Mouse (Mus musculus) heart, postnatal 0 days (tissue): Measurements from ENCODE around the gene Tmem170. TPM values are rescaled to one million over a fixed set of nuclear protein-coding genes. Genes with fewer than 3 reads are reported as not detected.

Source experiments
- ATAC-seq: fragments of 200-750 bp; cut with Nextera tagmentation; 2 replicates; pipeline ENCODE4 v1.8.0; 2017; ENCODE audit warnings: low read depth, moderate number of reproducible peaks, moderate library complexity; ENCODE audit not compliant: insufficient read depth
- DNase-seq: peaks from one replicate; pipeline ENCODE4 v3.0.0-alpha.2; 2016; ENCODE audit warnings: low spot score
- H3K27ac ChIP-seq: fragments of 300-500 bp; sonication (generic); 2 replicates; pipeline ENCODE4 v1.5.1; 2014; ENCODE audit warnings: low read depth, mild to moderate bottlenecking
- H3K27me3 ChIP-seq: fragments of 300-500 bp; sonication (generic); 2 replicates; pipeline ENCODE4 v1.6.1; 2014; ENCODE audit warnings: low read length, mixed read lengths; ENCODE audit not compliant: control insufficient read depth, insufficient read depth
- H3K36me3 ChIP-seq: fragments of 300-500 bp; sonication (generic); replicated peaks from 2 replicates; pipeline ENCODE4 v1.6.1; 2014; ENCODE audit warnings: low read length, mixed read lengths; ENCODE audit not compliant: control insufficient read depth, insufficient read depth
- H3K4me1 ChIP-seq: fragments of 300-500 bp; sonication (generic); 2 replicates; pipeline ENCODE4 v1.6.1; 2014; ENCODE audit warnings: antibody characterized with exemption; ENCODE audit not compliant: control insufficient read depth, insufficient read depth
- H3K4me2 ChIP-seq: fragments of 300-500 bp; sonication (generic); 2 replicates; pipeline ENCODE4 v1.6.1; 2014; ENCODE audit warnings: low read depth, mild to moderate bottlenecking, low read length, moderate library complexity
- H3K4me3 ChIP-seq: fragments of 300-500 bp; sonication (generic); 2 replicates; pipeline ENCODE4 v1.5.1; 2014; ENCODE audit warnings: low read depth, low read length
- H3K9ac ChIP-seq: fragments of 300-500 bp; sonication (generic); replicated peaks from 2 replicates; pipeline ENCODE4 v1.6.1; 2014; ENCODE audit warnings: low read depth, low read length, mixed read lengths
- H3K9me3 ChIP-seq: fragments of 300-500 bp; sonication (generic); replicated peaks from 2 replicates; pipeline ENCODE4 v1.6.1; 2016; ENCODE audit warnings: low read length; ENCODE audit not compliant: control insufficient read depth
- CTCF ChIP-seq: IDR thresholded peaks from 2 replicates; pipeline ENCODE4 v1.5.1; 2016; ENCODE audit warnings: antibody characterized with exemption, control low read depth, low read depth
- EP300 ChIP-seq: IDR thresholded peaks from 2 replicates; pipeline ENCODE4 v1.6.1; 2016; ENCODE audit warnings: antibody characterized with exemption, low read depth
- WGBS: fragments of 180-500 bp; shearing (Covaris S2); extraction: QIAGEN DNeasy Blood & Tissue Kit; methylation state at CpG from one replicate; pipeline ENCODE4 v1.1.7; 2014; 5-methylcytosine and 5-hydroxymethylcytosine counted together
- polyA plus RNA-seq: library from polyadenylated mRNA; unstranded; fragments of >200 nt; fragmentation: Nextera tagmentation; extraction: Ambion mirVana; gene quantifications from 2 replicates; pipeline ENCODE4 v1.2.1, GENCODE M21; 2015
- total RNA-seq: library from RNA; depleted of rRNA; stranded (reverse); fragments of >200 nt; gene quantifications from 2 replicates; pipeline ENCODE4 v1.2.3, GENCODE M21; 2014; ENCODE audit warnings: low replicate concordance; rRNA removed

Gene Tmem170
- total and polyA plus RNA-seq, 2 experiments from 2014 or later = 2.5 to 3.3 TPM

DNA sequence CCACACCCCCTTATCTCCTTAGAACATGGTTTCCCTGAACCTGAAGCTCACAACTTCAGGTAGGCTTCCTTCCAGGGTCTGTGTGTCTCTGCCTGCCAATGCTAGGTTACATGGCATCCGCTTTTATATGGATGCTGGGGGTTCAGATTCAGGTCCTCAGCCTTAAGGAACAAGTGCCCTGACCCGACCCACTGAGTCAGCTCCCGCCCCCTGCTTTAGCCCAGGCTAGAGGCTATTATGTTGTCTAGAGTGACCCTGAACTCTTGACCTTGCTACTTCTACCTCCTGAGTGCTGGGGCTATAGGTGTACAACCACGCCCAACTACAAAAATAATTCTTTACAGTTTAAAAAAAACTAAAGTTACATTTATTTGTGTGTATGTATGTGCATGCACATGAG, 61.5 kb downstream of the Tmem170 start:
- Histone ChIP-seq H3K9me3 (no peaks in the 10 kb centered on the region), H3K9ac (no peak overlapping the region), H3K27me3 (no peaks in the 10 kb centered on the region), H3K27ac (no peak overlapping the region), H3K4me3 (no peak overlapping the region), H3K4me1 (peaks cover 13% of the 10 kb centered on the region), H3K36me3 (peaks cover 16% of the 10 kb centered on the region; the same call in 1 of the 2 replicates), H3K4me2 (no peak overlapping the region)
- ATAC-seq = no peak
- no peak for DNase-seq
- WGBS = 90% methylated on average over 4 of the region's 4 CpGs
- TF ChIP-seq CTCF = no peak
- no peak for TF ChIP-seq EP300

DNA sequence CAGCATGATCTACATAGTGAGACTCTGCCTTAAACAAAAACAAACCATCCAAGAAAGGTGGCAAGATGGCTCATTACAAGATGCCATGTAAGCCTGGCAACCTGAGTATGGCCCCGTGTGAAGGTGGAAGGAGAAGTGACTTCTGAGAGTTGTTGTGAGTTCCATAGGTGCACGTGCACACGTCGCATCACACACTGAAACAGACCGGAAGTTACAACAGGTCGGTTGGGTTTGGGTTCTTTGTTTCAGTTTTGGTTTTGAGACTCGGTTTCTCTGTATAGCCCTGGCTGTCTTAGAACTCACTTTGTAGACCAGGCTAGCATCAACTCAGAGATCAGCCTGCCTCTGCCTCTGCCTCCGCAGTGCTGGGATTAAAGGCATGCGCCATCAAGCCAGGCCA, 62.7 kb downstream of the Tmem170 start:
- DNase-seq = no peak

More for the DNA sequence above, 62.7 kb downstream of the Tmem170 start:
- no peaks in the 10 kb centered on the region for H3K9me3 ChIP-seq
- no peak overlapping the region for H3K4me2 ChIP-seq
- no peak overlapping the region for H3K9ac ChIP-seq
- H3K36me3 ChIP-seq = peaks cover 12% of the 10 kb centered on the region; the same call in 1 of the 2 replicates
- TF ChIP-seq CTCF = no peak
- no peak for TF ChIP-seq EP300
- ATAC-seq = no peak
- H3K27ac ChIP-seq = no peak overlapping the region
- H3K4me3 ChIP-seq = no peak overlapping the region
- H3K27me3 ChIP-seq = no peaks in the 10 kb centered on the region
- WGBS = 94% methylated on average over 9 of the region's 9 CpGs
- H3K4me1 ChIP-seq = peaks cover 12% of the 10 kb centered on the region

Other genes with a start within 250 kb of the Tmem170 start
- 2.7 and 4.3 TPM in 2 replicates for gene Ldhd, start 246.4 kb downstream of the Tmem170 start, total RNA-seq
- 1.3 and 1.5 TPM in 2 replicates for gene Ldhd, start 246.4 kb downstream of the Tmem170 start, polyA plus RNA-seq
- gene Zfp1, start 233.3 kb downstream of the Tmem170 start, total RNA-seq = 7.5 and 18.3 TPM in 2 replicates
- 11.9 and 12.0 TPM in 2 replicates for gene Zfp1, start 233.3 kb downstream of the Tmem170 start, polyA plus RNA-seq
- 0.62 and 3.4 TPM in 2 replicates for gene Ctrb1, start 185.7 kb downstream of the Tmem170 start, total RNA-seq
- gene Ctrb1, start 185.7 kb downstream of the Tmem170 start, polyA plus RNA-seq = not detected in 2 replicates
- 53.2 and 81.5 TPM in 2 replicates for gene Bcar1, start 132.9 kb downstream of the Tmem170 start, total RNA-seq
- gene Bcar1, start 132.9 kb downstream of the Tmem170 start, polyA plus RNA-seq = 25.6 and 27.9 TPM in 2 replicates
- gene Cfdp1, start 22.5 kb downstream of the Tmem170 start, total RNA-seq = 16.1 and 20.4 TPM in 2 replicates
- 85.4 and 86.2 TPM in 2 replicates for gene Cfdp1, start 22.5 kb downstream of the Tmem170 start, polyA plus RNA-seq
- gene Chst5, start 33.7 kb upstream of the Tmem170 start, total RNA-seq = not detected in 2 replicates
- gene Chst5, start 33.7 kb upstream of the Tmem170 start, polyA plus RNA-seq = not detected in 2 replicates
- gene Tmem231, start 57.1 kb upstream of the Tmem170 start, total RNA-seq = 1.2 and 3.3 TPM in 2 replicates
- 1.6 TPM in 2 replicates for gene Tmem231, start 57.1 kb upstream of the Tmem170 start, polyA plus RNA-seq
- gene Gabarapl2, start 64.0 kb upstream of the Tmem170 start, total RNA-seq = 71.2 and 76.3 TPM in 2 replicates
- 212 and 220 TPM in 2 replicates for gene Gabarapl2, start 64.0 kb upstream of the Tmem170 start, polyA plus RNA-seq
- gene Adat1, start 115.6 kb upstream of the Tmem170 start, total RNA-seq = 0.46 and 2.4 TPM in 2 replicates
- 2.0 and 2.2 TPM in 2 replicates for gene Adat1, start 115.6 kb upstream of the Tmem170 start, polyA plus RNA-seq
- 73.7 and 73.8 TPM in 2 replicates for gene Kars, start 134.6 kb upstream of the Tmem170 start, total RNA-seq
- 104 and 108 TPM in 2 replicates for gene Kars, start 134.6 kb upstream of the Tmem170 start, polyA plus RNA-seq
- 11.2 and 15.8 TPM in 2 replicates for gene Terf2ip, start 134.6 kb upstream of the Tmem170 start, total RNA-seq
- gene Terf2ip, start 134.6 kb upstream of the Tmem170 start, polyA plus RNA-seq = 13.0 and 14.2 TPM in 2 replicates
- not detected in 2 replicates for gene Gm6793, start 138.3 kb upstream of the Tmem170 start, total RNA-seq
- 0.14 and 0.45 TPM in 2 replicates for gene Gm6793, start 138.3 kb upstream of the Tmem170 start, polyA plus RNA-seq